Mouse (Mus musculus): Measurements from ENCODE around the gene Igfbp3.

DNA sequence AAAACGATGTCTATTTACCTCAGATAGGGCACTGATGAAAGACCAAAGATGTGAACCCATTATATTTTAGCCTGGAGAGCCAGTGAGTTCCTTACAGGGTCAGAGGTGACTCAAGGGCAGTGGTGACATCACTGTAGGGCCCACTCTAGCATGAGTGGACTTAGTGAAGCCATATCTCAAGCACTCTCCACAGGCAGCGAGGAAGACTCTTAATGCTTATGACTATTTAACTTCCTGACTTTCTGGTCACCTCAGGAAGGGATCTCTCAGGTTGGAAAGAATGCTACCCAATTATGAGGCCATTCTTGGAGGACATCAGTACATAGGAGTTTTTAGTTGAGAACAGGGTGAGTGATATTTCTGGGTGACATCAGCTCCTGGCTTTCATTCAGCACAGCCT lies 19.6 kb upstream of the Igfbp3 start:
- TF ChIP-seq EP300 (IDR thresholded peaks at IDR 0.05): no peak
- no peak for TF ChIP-seq CTCF (IDR thresholded peaks at IDR 0.05)

Data from lung, postnatal 0 days (tissue).